Mouse (Mus musculus) embryo, embryonic 11.5 days (tissue): ENCODE measurements around the gene Itgal.

Experiments
- DNase-seq: peaks from one replicate; pipeline ENCODE4 v3.0.0-alpha.2; 2012; ENCODE audit warnings: low read depth, low spot score

The Itgal gene

DNA sequence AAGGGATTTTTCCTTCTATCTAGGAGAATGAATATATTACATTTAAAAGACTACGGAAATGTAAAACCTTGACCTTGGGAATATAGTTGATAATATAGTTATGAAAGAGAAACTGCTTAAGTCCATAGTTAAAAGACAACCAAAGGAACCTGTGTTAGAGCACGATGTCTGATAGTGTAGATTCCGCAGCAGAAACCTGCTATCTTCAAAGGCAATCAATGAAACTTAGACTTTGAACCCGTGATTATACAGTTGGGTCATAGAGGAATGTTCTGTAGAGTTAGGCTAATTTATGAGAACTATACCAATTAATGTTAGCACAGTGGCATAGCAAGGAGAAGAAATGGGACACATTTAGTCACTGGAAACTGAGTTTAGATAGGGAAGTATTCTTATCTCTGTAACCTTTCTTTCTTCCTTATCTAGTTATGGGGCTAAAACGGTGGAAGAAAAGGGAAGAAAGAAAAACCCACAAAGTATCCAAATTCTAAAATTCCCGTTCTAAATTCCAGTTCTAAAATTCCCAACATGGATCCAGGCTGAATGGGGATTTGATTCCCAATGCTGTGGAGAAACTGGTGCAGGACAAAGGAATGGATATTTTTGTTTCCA lies 82.4 kb downstream of the Itgal start:
- DNase-seq = no peak
